Mouse (Mus musculus): ENCODE data around the gene Gm6583.
A peak's percentile ranks its signal among the peaks of the same experiment; 100 is the strongest.

Gm6583 gene

GRCm38 (mm10) chr5:112355910-112356309, at the start of gene Gm6583:
Gm6583 (minus strand) TSS chr5:112356033.
- no peak for DNase-seq (ENCODE audit: low read depth)

- no peak for DNase-seq (ENCODE audit: low read depth)
These were observed 46.6 kb upstream of the Gm6583 start for GRCm38 (mm10) chr5:112402437-112402836.

- no peak for DNase-seq (ENCODE audit: low read depth)
These were observed 43.5 kb upstream of the Gm6583 start for GRCm38 (mm10) chr5:112399284-112399683.

GRCm38 (mm10) chr5:112396066-112396465, 40.2 kb upstream of the Gm6583 start:
- DNase-seq (ENCODE audit: low read depth): no peak

GRCm38 (mm10) chr5:112394779-112395443, 39.1 kb upstream of the Gm6583 start, which contains the start of gene Asphd2:
Asphd2 (minus strand) TSS chr5:112394866.
- DNase-seq (ENCODE audit: low read depth): no peak

GRCm38 (mm10) chr5:112394415-112394763, 38.6 kb upstream of the Gm6583 start:
- DNase-seq (ENCODE audit: low read depth): no peak

GRCm38 (mm10) chr5:112393741-112394414, 38.0 kb upstream of the Gm6583 start:
- DNase-seq (ENCODE audit: low read depth): no peak

GRCm38 (mm10) chr5:112391676-112392323, 36.0 kb upstream of the Gm6583 start:
- no peak for DNase-seq (ENCODE audit: low read depth)

- no peak for DNase-seq (ENCODE audit: low read depth)
These were observed 35.2 kb upstream of the Gm6583 start for GRCm38 (mm10) chr5:112391002-112391401.

GRCm38 (mm10) chr5:112389352-112389751, 33.5 kb upstream of the Gm6583 start:
- DNase-seq (ENCODE audit: low read depth): no peak

- DNase-seq (ENCODE audit: low read depth): peak; percentile 74
These were observed 30.1 kb upstream of the Gm6583 start for GRCm38 (mm10) chr5:112385973-112386372.

- peak; percentile 88 for DNase-seq (ENCODE audit: low read depth)
These were observed 29.1 kb upstream of the Gm6583 start for GRCm38 (mm10) chr5:112384805-112385472.

GRCm38 (mm10) chr5:112382641-112383330, 27.0 kb upstream of the Gm6583 start:
- no peak for DNase-seq (ENCODE audit: low read depth)

- no peak for DNase-seq (ENCODE audit: low read depth)
These were observed 26.2 kb upstream of the Gm6583 start for GRCm38 (mm10) chr5:112382042-112382441.

- DNase-seq (ENCODE audit: low read depth): no peak
These were observed 25.3 kb upstream of the Gm6583 start for GRCm38 (mm10) chr5:112381154-112381553.

- no peak for DNase-seq (ENCODE audit: low read depth)
These were observed 22.9 kb upstream of the Gm6583 start for GRCm38 (mm10) chr5:112378716-112379115.

- no peak for DNase-seq (ENCODE audit: low read depth)
These were observed 21.5 kb upstream of the Gm6583 start for GRCm38 (mm10) chr5:112377380-112377779.

GRCm38 (mm10) chr5:112376111-112376510, 20.3 kb upstream of the Gm6583 start:
- no peak for DNase-seq (ENCODE audit: low read depth)

- DNase-seq (ENCODE audit: low read depth): no peak
These were observed 16.1 kb upstream of the Gm6583 start for GRCm38 (mm10) chr5:112371933-112372332.

GRCm38 (mm10) chr5:112370236-112370813, 14.5 kb upstream of the Gm6583 start:
- no peak for DNase-seq (ENCODE audit: low read depth)

GRCm38 (mm10) chr5:112369326-112369725, 13.5 kb upstream of the Gm6583 start:
- DNase-seq (ENCODE audit: low read depth): no peak

- no peak for DNase-seq (ENCODE audit: low read depth)
These were observed 12.8 kb upstream of the Gm6583 start for GRCm38 (mm10) chr5:112368666-112369065.

Measured in 416B (cell line).